Mouse (Mus musculus) stomach, embryonic 14.5 days (tissue): ENCODE measurements around the gene Gm20509. TPM values are rescaled to one million over a fixed set of nuclear protein-coding genes. Genes with fewer than 3 reads are reported as not detected.
"Not testable (repeated sequence)": the region's sequence is repeated elsewhere in the genome, so short reads cannot be mapped to it uniquely, and the experiment has no call there.

Experiments
- ATAC-seq: fragments of 200-750 bp; cut with Nextera tagmentation; 2 replicates; pipeline ENCODE4 v1.8.0; 2017; ENCODE audit warnings: low read depth, moderate TSS enrichment; ENCODE audit not compliant: insufficient number of reproducible peaks, insufficient read depth, low FRiP score
- H3K27ac ChIP-seq: fragments of 300-500 bp; sonication (generic); 2 replicates; pipeline ENCODE4 v1.5.1; 2014; ENCODE audit warnings: mild to moderate bottlenecking, low read length, moderate library complexity, mixed read lengths
- H3K27me3 ChIP-seq: fragments of 300-500 bp; sonication (generic); 2 replicates; pipeline ENCODE4 v1.6.1; 2014; ENCODE audit warnings: low read length, control low read depth, mixed read lengths; ENCODE audit not compliant: control insufficient read depth, insufficient read depth
- H3K36me3 ChIP-seq: fragments of 300-500 bp; sonication (generic); 2 replicates; pipeline ENCODE4 v1.6.1; 2014; ENCODE audit warnings: mild to moderate bottlenecking, control low read depth, low read length, moderate library complexity, mixed read lengths; ENCODE audit not compliant: control insufficient read depth, insufficient read depth
- H3K4me1 ChIP-seq: fragments of 300-500 bp; sonication (generic); 2 replicates; pipeline ENCODE4 v1.6.1; 2014; ENCODE audit warnings: low read length, control low read depth, mixed read lengths; ENCODE audit not compliant: control insufficient read depth, insufficient read depth
- H3K4me2 ChIP-seq: fragments of 300-500 bp; sonication (generic); replicated peaks from 2 replicates; pipeline ENCODE4 v1.6.1; 2014; ENCODE audit warnings: low read depth, low read length, control low read depth
- H3K4me3 ChIP-seq: fragments of 300-500 bp; sonication (generic); 2 replicates; pipeline ENCODE4 v1.5.1; 2014; ENCODE audit warnings: low read depth, low read length, control low read depth
- H3K9ac ChIP-seq: fragments of 300-500 bp; sonication (generic); replicated peaks from 2 replicates; pipeline ENCODE4 v1.6.1; 2014; ENCODE audit warnings: low read depth, mild to moderate bottlenecking, control low read depth, low read length, moderate library complexity, mixed read lengths
- H3K9me3 ChIP-seq: fragments of 300-500 bp; sonication (generic); 2 replicates; pipeline ENCODE4 v1.6.1; 2016; ENCODE audit warnings: low read depth, low read length, control low read depth; ENCODE audit not compliant: control insufficient read depth
- WGBS: fragments of 180-500 bp; shearing (Covaris S2); extraction: QIAGEN DNeasy Blood & Tissue Kit; methylation state at CpG from one replicate; pipeline ENCODE4 v1.1.7; 2014; 5-methylcytosine and 5-hydroxymethylcytosine counted together
- polyA plus RNA-seq: library from polyadenylated mRNA; unstranded; fragments of >200 nt; fragmentation: Nextera tagmentation; extraction: Ambion mirVana; gene quantifications from 2 replicates; pipeline ENCODE4 v1.2.1, GENCODE M21; 2014

The Gm20509 gene
- polyA plus RNA-seq, 1 experiment from 2014 or later = not detected

DNA sequence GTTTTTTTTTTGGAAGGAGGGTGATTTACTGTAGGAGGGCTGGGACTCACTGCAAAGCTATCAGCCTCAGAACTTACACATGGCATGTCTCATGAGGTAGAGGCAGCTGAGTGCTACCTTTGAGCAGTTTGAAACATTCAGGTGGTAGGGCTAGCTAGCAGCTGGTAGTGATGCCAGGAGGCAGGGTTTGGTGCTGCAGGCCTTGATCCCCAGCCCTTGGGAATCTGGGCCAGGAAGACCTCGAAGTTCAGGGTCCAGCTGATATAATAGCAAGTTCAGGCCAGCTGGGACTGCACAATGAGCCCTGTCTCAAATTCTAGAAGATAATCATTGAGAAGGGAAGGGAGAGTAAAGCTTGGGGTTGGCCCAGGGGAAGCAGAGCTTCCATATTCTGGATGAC lies 2.9 kb downstream of the Gm20509 start:
- Histone ChIP-seq H3K4me3 (no peak overlapping the region), H3K36me3 (no peaks in the 10 kb centered on the region), H3K4me1 (0 out of 2 replicates have a peak, but pooled peaks cover 3% of the 10 kb centered on the region), H3K9ac (no peak overlapping the region), H3K27ac (no peak overlapping the region), H3K4me2 (no peak overlapping the region), H3K27me3 (no peaks in the 10 kb centered on the region), H3K9me3 (no peaks in the 10 kb centered on the region)
- no peak for ATAC-seq
- 64% methylated on average over 1 of the region's 1 CpGs for WGBS

DNA sequence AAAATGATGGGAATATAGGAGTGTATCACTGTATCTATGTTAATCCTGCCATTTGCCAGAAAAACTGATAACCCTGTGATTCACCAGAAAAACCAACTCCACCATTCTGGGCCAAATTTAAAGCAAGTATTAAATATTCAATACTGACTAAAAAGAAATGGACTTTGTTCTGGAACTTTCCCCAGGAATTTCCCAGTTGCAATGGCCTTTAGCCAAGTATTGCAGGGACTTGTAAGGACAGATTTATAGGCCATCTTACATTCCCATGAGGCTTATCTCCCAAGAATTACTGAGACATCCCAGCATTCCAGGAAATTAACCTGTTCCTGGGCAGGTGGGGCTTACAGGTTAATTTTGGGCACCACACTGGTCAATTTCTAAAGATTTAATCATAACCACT lies 3.5 kb downstream of the Gm20509 start:
- Histone ChIP-seq H3K9me3 (no peaks in the 10 kb centered on the region), H3K9ac (no peak overlapping the region), H3K27me3 (no peaks in the 10 kb centered on the region), H3K36me3 (no peaks in the 10 kb centered on the region), H3K27ac (no peak overlapping the region), H3K4me2 (no peak overlapping the region), H3K4me3 (no peak overlapping the region), H3K4me1 (0 out of 2 replicates have a peak, but pooled peaks cover 3% of the 10 kb centered on the region)
- no peak for ATAC-seq

DNA sequence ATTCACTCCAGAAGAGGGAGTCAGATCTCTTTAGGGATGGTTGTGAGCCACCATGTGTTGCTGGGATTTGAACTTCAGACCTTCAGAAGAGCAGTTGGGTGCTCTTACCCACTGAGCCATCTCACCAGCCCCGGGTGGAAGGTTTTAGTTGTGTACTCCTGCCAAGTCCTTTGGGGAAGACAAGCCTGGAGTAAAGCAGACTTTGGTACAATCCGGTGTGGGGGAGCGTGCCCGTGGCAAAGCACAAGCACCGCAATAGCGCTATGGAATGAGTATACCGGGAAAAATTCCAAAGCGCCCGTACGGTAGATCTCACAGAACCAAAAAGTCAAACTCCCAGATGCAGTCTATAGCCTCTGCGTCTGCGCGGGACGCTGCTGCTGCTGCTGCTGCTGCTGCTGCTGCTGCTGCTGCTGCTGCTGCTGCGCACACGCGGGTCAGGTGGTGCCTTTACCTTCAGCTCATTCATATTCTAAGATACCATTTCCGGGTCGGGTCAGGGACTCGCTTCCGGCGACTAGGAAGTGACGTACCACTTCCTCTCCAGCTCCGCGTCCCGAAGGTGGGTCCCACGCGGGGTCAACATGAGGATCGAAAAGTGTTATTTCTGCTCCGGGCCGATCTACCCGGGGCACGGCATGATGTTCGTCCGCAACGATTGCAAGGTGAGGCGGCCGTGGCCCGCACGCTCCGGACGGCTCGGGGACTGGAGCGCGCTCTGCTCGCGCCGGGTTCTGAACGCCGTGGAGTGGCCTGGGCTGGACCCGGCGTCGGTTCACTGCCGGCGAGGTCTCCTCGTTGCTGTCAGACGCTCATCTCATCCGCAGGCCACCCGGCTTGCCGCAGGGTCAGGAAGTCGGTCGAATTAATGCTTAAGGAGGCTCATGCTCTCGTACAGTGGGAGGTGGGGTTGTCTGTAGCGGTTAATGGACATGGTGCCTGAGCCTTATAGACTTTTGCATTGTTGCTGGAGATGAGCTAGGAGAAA lies 10.9 kb downstream of the Gm20509 start, which contains the start of gene Rsl24d1:
TSS of gene Rsl24d1 (plus strand) at position 508 of the 988 bp plus-strand sequence.
- peak within 1 kb of the TSS; percentile 92 for H3K4me3 ChIP-seq
- peak within 1 kb of the TSS; percentile 79 for H3K4me2 ChIP-seq
- WGBS = under 1% methylated on average over 64 of the region's 64 CpGs
- no peaks in the 10 kb centered on the region for H3K4me1 ChIP-seq
- peaks cover 18% of the 10 kb centered on the region for H3K36me3 ChIP-seq
- no peaks in the 10 kb centered on the region for H3K9me3 ChIP-seq
- peak within 1 kb of the TSS; percentile 76 for H3K9ac ChIP-seq
- H3K27ac ChIP-seq = peak within 1 kb of the TSS; percentile 72; the same call in 1 of the 2 replicates
- no peaks in the 10 kb centered on the region for H3K27me3 ChIP-seq
- peak; percentile 92 for ATAC-seq

DNA sequence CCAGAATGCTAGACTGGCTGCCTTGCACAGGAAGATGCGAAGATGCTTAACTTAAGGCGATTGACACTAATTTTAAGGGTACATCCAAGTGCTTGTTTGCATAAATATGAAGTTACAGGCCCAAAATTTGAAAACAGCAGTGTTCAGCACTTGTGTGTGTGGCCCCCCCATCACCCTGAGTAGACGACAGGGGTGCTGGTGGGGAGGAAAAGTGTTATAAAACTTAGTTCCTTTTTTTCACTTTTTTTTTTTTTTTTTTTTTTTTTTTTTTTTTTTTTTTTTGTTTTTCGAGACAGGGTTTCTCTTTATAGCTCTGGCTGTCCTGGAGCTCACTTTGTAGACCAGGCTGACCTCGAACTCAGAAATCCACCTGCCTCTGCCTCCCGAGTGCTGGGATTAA lies 14.4 kb downstream of the Gm20509 start:
- not testable (repeated sequence) for ATAC-seq, H3K4me2 ChIP-seq, H3K27me3 ChIP-seq, H3K4me1 ChIP-seq, H3K27ac ChIP-seq, H3K4me3 ChIP-seq, H3K9me3 ChIP-seq, H3K9ac ChIP-seq
- 91% methylated on average over 5 of the region's 6 CpGs for WGBS
- H3K36me3 ChIP-seq = peaks cover 39% of the 10 kb centered on the region

DNA sequence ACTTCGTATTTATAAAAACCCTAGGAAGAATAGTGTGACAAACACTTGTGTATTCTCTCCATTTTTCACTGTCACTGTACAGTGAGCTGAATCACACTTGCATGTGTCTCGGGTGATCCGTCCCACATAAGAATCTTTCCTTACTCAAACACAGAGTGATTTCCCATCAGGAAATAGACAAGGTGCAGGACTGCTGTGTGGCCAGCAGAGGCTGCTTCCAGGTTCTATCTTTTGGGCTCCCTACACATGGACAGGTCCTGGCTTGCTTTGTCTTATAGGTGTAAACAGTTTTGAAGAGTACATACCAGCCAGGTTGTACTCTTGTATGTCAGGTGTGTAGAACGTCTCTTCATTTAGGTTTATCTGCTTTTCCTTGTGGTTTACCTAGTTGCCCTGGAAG lies 15.7 kb downstream of the Gm20509 start:
- Histone ChIP-seq H3K9ac (no peak overlapping the region), H3K4me3 (no peak overlapping the region), H3K36me3 (peaks cover 44% of the 10 kb centered on the region), H3K27me3 (no peaks in the 10 kb centered on the region), H3K4me2 (no peak overlapping the region), H3K27ac (no peak overlapping the region), H3K4me1 (no peaks in the 10 kb centered on the region), H3K9me3 (no peaks in the 10 kb centered on the region)
- WGBS = 80% methylated on average over 4 of the region's 4 CpGs
- no peak for ATAC-seq

DNA sequence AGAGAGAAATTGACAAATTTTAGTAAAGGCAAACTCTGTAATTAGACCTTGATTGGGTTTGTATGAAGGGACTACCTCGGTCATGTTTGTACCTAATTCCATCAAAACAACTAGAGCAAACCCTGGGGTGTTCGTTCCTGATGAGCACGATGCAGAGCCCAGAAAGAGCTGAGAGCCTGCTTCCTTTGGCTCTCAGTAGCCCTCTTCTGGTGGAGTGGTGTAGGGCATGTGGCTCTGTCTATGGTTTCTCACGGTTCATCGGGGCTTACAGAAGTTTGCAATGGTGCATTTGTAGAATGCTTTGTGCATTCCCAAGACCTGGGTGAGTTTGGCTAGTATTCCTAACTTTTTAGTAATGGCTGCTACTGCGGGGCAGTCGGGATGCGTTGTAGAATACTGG lies 19.5 kb downstream of the Gm20509 start:
- Histone ChIP-seq H3K36me3 (peaks cover 68% of the 10 kb centered on the region), H3K27me3 (no peaks in the 10 kb centered on the region), H3K4me3 (no peak overlapping the region), H3K9ac (no peak overlapping the region), H3K27ac (no peak overlapping the region), H3K9me3 (no peaks in the 10 kb centered on the region), H3K4me2 (no peak overlapping the region), H3K4me1 (no peaks in the 10 kb centered on the region)
- WGBS = 69% methylated on average over 8 of the region's 8 CpGs
- ATAC-seq = no peak

DNA sequence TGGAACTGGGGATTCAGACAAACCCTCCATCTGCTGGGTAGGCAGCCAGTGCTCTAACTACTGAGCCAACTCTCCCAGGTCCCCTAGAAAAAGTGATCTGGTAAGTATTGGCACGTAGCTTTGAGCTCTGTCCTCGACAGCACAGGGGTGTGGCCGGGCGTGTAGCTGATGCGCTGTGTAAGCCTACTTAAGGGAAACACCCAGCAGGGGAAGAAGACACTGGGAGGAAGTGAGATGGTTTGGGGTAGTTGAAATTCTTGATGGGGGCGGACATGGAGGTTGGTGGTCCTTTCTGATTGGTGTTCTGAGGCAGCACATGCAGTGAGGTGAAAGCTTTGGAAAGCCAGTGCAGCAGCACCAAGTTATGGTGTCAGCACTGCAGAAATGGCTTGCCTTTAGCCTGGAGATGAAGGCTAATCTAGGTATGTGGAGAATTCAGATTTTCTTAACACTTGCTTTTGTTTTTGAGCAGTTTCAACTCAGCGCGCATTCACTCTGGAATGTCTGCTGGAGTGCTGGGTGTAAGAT lies 22.8 kb downstream of the Gm20509 start:
- Histone ChIP-seq H3K4me2 (no peak overlapping the region), H3K4me3 (no peak overlapping the region), H3K36me3 (peaks cover 71% of the 10 kb centered on the region), H3K9me3 (no peaks in the 10 kb centered on the region), H3K9ac (no peak overlapping the region), H3K27me3 (no peaks in the 10 kb centered on the region), H3K27ac (no peak overlapping the region), H3K4me1 (no peaks in the 10 kb centered on the region)
- 89% methylated on average over 8 of the region's 8 CpGs for WGBS
- no peak for ATAC-seq

DNA sequence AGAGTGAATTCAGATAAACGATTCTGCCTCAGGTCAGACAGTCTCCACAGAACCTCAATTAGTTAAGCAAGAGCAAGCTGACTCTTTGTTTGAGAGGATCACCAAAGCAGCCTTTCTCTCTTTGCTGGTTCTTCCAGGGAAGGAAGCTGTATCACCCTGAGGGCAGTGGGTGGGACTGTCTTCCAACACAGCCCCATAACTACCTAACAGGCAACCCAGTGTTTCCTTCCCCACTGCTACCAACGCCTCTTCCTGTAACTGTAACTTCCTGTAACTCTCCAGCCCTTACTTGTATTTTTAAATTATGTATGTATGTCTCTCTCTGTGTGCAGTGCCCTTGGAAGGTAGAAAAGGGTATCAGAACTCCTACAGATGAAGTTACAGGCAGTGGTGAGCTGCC lies 25.2 kb downstream of the Gm20509 start:
- Histone ChIP-seq H3K4me3 (no peak overlapping the region), H3K4me1 (no peaks in the 10 kb centered on the region), H3K9ac (no peak overlapping the region), H3K27ac (no peak overlapping the region), H3K36me3 (peaks cover 51% of the 10 kb centered on the region), H3K9me3 (no peaks in the 10 kb centered on the region), H3K4me2 (no peak overlapping the region), H3K27me3 (no peaks in the 10 kb centered on the region)
- WGBS = 90% methylated on average over 2 of the region's 2 CpGs
- no peak for ATAC-seq
